Mouse (Mus musculus) adipocyte (in vitro differentiated cells): ENCODE measurements around the gene Tex261.

ENCODE experiments used
- DNase-seq: peaks from one replicate; pipeline ENCODE4 v3.0.0-alpha.2; 2016; ENCODE audit warnings: low spot score

The Tex261 gene

DNA sequence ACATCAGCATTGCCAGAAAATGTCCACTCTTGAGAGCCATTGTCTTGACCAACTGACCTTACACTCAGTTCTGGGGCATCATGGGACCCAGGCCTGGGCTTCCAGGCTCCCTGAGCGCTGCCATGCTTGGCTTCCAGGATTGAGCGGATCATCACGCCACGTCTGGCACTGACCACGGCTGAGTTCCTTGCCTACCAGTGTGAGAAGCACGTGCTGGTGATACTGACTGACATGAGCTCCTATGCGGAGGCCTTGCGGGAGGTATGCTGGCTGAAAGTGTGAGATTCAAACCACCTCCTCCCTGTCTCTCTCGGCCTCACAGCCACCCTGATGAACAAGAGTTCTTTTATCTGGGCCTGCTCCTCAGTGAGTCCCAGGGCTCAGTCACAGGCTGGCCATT, 19.6 kb downstream of the Tex261 start:
- no peak for DNase-seq

DNA sequence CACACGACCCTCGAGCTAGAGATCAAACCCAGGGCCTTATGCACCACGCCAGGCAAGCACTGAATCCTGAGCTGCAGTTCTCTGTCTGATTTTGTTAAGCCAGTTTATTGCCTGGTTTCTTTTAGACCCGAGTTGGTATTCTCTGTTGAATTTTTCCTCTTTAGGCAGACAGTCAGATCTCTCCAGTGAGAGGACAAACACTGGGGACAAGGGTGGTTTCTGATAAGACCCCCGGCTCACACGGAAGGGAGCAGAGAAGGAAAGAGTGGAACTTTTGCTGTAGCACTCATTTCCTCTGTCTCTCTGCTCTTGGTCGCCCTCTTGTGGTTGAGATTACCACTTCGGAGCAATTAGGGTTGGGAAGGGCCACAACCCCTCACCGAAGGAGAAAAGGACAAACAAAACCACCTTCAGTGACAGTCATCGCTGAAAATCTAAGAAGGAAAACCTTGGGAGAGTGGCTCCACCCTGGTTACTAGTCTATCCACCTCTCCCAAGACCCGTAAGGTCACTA, 25.4 kb downstream of the Tex261 start:
- DNase-seq = peak; percentile 78

DNA sequence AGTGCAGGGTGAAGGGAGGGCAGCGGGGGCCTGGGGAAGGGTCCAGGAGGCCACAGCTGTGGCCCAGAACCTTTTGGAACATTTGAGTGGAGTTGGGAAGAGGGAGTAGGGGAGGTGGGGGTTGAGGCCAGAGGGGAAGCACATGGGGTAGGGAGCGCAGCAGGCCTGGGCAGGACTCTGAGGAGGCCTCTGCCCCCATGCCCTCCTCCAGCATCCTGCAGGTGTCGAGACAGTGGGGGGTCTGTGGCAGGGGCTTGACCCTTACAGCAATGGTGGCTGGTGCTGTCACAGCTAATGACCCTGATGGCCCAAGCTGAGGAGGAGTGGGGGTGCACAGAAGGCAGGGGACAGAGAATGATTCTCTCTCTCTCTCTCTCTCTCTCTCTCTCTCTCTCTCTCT, 26.3 kb downstream of the Tex261 start:
- DNase-seq = no peak

DNA sequence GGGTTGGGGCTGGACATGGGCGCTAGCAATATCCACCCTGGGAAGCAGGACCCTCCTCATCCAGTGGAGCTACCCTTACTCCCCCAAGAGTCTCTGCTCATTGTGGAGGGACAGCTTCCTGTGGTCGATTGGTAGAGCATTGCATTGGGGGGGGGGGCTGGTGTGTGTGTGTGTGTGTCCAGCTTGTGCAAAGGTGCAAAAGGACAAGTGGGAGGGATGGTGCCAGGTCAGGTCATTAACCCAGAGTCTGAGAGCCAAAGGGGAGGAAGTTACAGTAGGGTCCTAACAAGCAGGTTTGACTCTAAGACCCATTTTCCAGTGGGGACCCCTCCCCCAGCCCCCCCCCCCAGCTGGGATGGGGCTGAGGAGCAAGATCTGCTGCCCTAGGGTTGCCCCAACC, 30.1 kb downstream of the Tex261 start:
- no peak for DNase-seq

DNA sequence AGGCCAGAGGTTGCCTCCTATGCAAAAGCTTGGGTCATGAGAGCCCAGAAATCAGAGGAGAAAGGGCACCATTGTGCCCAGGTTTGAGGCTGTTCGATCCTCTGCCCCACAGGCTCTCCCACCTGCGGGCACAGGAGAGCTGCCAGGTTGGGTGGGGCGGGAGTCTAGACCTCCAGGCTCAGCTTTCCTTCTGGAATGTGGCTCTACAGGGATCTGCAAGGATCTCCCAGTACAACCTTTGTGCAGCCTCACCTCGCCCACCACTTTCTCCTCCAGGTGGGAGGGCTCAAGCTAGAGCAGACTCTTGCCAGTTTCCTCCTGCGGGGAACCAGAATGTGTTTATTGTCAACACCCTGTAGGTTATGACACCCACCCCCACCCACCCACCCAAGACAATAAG, 31.1 kb downstream of the Tex261 start:
- no peak for DNase-seq

DNA sequence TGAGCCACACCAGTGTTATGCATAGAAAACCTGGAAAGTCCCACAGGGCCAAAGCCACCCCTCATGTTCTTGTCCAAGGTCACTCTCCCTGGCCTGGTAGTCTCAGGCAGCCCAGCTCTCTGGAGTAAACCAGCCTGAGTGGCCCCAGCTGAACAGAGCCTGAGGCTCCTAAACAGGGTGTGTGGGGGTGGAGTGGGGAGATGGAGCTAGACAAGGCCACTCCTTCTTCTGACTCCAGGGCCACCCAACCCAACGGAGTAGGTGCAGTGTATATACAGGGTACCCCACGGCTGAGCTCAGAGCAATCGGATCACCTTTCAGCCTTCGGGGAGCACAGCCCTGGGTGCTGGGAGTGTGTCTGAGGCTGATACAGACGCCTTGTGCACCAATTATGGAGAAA, 31.5 kb downstream of the Tex261 start:
- DNase-seq = no peak

DNA sequence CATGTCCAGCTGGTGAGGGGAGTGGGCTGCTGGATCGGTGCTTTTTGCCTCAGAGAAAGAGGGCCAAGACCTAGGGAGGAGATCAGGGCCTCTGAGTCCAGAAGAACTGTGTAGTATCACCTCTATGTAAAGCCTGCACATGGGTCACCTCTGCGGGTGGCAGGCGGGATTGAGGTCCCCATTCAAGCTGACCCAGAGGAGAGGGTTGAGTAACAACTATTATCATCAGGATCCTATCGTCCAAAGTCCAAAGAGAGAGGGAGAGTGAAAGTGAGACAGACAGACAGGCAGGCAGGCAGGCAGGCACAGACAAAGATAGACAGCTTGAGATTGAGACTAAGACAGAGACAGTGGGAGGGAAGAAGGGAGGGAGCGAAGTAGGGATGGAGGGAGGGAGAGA, 32.4 kb downstream of the Tex261 start:
- no peak for DNase-seq

DNA sequence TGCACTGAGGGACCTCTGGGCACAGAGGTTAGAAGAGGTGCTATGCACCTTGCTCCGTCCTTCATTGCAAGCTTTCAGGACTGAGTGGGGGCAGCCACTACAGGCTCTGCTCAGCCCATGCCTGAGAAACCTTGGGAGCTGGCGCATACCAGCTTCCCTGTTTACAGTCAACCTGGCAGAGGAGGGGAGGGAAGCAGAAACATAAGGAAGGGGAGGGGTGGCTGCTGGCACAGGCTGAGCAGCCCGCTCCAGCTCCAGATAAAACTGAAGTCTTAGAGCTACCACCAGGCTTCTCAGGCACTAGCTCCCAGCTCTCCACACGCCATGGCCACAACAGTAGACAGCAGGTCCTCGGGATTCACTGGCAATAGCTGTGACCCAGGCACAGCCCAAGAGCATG, 32.9 kb downstream of the Tex261 start, which contains the start of gene Atp6v1b1:
TSS of gene Atp6v1b1 (plus strand) at position 230 of the 400 bp plus-strand sequence.
- no peak for DNase-seq

DNA sequence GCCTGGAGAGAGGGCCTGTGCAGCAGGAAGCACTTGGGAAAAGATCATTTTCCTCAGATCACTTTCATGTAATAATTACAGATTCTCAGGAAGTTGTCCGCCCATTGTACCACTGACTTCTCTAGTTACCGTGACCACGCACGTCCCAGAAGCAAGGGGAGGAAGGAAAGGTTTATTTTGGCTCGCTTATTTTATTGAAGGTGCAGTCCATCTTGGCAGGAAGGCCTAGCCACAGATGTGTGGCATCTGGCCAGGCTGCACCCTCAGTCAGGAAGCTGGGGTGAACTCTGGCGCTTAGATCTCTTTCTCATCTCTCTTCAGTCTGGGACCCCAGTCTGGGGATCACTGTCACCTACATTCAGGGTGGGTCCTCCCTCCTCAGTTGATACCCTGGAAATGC, 37.0 kb downstream of the Tex261 start:
- no peak for DNase-seq

DNA sequence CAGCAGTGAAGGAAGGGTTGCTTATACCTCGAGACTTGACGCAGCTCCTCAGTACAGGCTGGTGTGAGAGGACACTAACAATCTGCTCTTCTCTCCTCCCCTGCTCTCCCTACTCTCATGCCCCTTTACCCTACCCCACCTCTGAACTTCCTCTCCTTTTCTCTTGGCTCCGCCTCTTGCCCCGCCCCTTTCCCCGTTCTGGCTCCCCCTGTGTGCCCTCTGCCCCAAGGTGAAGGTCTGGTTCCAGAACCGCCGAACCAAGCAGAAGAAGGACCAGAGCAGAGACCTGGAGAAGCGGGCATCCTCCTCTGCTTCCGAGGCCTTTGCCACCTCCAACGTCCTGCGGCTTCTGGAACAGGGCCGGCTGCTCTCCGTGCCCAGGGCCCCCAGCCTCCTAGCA, 38.3 kb downstream of the Tex261 start:
- DNase-seq = no peak

DNA sequence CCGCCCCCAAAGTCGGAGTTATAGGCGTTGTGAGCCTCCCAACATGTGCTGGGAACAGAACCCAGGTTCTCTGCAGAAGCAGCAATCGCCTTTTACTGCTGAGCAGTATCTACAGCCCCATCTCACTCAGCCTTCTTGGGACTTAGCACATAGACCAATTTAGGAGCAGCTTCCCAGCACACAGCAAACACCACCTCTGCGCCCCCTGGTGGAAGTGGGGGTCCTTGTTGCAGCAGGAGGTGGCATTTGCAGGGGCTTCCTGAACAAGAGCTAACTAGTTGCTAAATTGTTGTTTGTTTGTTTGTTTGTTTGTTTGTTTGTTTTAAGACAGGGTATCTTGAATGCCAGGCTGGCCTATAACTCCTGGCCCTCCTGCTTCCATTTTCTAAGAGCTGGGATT, 44.5 kb downstream of the Tex261 start:
- peak; percentile 66 for DNase-seq

DNA sequence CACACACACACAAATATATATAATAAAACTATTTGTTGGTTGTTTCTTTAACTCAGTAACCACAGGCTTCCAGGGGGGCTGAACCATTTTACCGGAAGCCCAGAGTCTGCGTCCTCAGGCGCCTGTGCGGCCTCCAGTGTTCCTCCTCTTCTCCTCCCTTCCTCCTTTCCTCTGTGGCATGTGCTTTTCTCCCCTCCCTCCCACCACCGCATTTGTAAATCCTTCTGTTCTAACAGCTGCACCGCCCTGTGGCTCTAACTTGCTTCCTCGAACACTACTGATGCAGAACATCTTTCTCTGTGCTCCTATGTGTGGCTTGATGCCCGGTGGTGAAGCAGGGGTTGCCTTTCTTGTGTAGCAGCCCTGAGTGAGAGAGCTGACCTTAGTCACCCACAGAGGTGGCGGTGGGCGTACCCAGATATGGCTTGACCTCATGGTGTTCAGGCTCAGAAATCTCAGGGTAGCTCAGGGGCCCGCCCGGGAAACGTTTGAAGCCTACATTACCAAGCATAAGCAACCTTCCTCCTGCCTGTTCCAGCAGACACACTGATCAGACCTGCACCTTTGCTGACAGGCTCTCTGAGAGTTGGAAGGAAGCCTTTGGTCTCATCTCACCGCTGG, 46.2 kb downstream of the Tex261 start:
- no peak for DNase-seq

DNA sequence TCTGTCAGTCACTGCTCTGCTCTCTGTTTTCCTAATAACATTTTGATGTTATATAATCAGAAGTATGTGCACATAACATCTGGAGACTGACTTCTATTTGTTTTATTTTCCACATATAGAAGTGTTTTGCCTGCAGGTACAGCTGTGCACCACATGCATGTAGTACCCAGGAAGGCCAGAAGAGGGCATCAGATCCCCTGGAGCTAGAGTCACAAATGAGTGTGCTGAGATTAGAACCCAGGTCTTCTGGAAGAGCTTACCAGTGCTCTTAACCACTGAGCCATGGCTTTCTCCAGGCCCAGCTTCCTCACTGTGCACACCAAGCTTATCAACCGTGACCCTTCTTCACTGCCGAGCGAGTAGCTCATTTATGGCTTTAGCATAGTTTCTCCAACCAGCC, 47.1 kb downstream of the Tex261 start:
- DNase-seq = peak; percentile 14

DNA sequence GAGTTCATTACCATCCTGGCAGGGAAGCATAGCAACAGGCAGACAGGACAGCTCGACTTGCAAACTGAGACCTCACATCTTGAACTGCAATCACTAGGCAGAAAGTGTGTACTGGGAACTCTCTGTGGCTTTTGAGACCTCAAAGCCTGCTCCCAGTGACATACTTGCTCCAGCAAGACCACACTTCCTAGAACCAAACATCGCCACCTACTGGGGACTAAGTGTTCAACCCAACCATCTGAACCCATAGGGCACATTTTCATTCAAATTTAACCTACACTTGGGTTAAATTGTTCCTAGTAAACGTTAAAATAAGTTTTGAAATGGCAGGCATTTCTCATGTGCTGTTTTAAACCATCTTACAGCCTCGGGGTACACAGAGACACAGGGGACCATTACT, 48.4 kb downstream of the Tex261 start:
- peak; percentile 20 for DNase-seq

DNA sequence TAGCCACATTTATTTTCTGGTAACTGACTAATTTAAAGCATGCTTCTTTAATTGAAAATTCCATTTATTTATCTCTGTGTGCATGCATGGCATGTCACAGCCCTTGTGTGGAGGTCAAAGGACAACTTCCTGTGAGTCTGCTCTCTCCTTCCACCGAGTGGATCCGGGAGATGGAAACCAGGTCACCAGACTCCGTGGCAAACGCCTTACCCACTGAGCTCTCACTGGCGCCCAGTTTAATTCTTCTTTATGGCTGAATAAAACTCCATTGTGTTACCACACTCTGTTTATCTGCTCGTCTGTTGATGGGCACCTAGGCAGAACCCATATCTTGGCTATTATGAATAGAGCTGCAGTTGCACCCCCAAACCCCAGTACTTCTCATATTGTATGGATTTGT, 53.1 kb downstream of the Tex261 start:
- DNase-seq = no peak
